Mouse (Mus musculus) layer of hippocampus, postnatal 10 days (tissue): ENCODE results near the gene Gm20388. TPM values are rescaled to one million over a fixed set of nuclear protein-coding genes. Genes with fewer than 3 reads are reported as not detected.

ENCODE experiments used
- DNase-seq, 2 experiments: peaks; one replicate each; pipeline ENCODE4 v3.0.0; 2021; ENCODE audit warnings: low spot score in 2 of 2
- total RNA-seq, 2 experiments: library from RNA; stranded (reverse); gene quantifications; 2 replicates each; pipeline ENCODE4 v1.2.3; 2021

The Gm20388 gene
- total RNA-seq, 2 experiments from 2014 or later, result not detected

DNA sequence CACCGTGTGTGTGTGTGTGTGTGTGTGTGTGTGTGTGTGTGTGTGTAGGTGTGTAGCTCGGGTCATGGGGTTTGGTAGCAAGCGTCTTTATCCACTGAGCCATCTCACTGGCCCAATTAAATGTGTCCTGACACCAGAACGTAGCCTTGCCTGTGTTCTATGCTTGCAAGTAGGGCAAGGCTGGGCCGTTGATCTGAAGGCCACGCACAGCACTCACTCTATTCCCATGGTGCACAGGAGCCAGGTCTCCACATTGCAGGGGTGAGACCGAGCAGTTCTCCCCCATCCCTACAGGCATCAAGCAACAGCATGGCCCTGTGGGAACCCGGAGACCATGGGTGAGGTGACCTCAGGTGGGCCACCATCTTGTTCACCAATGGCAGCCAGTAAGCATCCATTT is 511.6 kb downstream of the Gm20388 start:
- DNase-seq, result no peak

DNA sequence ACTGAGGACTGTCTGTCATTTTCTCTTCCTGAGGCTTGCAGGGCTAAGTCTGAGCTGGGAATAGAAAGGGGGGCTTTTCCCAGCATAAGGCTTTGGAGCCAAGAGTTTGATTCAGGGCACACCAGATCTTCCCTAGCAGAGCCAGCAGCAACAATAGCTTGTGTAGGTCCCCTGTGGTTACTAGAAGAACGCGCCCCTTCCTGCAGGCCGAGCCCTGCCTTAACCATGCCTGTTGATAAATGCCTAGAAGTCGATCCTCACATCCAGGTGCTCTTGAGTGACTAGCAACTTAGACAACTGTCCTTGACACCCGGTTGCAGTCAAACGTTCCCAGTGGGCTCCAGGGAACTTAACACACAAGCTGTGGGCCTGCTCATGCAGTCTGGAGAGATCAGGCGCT is 512.9 kb downstream of the Gm20388 start:
- no peak for DNase-seq

DNA sequence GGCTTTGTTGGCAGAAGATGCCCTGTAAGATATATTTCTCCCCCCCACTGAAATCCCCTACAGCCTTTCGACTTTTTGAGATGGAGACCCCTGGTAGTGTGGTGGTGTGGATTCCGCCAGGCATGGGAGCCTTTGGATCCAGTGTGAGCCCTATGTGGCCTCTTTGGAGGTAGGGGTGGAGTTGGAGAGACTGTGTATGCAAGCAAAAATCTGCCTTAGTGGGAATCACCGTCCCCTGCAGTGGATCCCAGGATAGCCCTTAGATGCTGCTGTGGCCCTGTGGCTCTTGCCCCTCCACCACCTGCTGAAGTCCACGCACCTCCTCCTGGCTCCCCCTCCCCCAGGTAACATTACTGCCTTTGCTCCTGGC is 514.2 kb downstream of the Gm20388 start:
- DNase-seq, result no peak

DNA sequence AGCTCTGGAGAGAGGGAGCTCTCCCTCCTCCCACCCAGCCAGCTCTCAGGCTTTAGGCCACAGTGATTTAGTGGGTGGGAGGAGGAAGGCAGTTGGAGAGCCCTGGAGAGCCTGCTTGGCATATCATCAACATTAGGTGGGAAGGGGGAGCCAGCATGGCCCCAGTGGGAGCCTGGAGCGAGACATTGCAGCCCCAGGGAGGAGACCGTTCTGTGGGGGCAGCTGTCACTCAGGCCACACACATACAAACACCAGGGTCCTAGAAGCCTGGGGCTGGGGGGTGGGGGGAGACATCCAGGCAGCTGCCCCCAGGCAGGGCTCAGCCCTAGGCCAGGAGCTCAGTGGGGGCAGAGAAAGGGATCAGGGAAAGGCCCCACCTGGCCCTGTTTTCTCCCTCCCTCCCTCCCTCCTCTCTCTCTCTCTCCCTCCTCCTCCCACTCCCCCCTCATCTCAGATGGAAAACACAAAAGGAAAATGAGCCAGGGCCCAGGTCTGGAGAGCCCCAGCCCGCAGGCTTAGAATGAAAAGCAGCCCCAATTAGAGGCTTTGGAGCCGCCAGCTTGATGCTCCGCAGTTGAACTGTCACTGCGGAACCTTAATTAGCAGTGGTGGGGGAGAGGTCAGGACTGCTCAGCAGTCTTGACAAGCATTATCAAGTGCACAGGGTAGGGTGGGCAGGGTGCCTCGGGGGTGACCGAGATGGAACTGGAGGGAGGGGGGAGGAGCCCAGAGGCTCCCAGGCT is 514.7 kb downstream of the Gm20388 start:
- DNase-seq, result no peak

DNA sequence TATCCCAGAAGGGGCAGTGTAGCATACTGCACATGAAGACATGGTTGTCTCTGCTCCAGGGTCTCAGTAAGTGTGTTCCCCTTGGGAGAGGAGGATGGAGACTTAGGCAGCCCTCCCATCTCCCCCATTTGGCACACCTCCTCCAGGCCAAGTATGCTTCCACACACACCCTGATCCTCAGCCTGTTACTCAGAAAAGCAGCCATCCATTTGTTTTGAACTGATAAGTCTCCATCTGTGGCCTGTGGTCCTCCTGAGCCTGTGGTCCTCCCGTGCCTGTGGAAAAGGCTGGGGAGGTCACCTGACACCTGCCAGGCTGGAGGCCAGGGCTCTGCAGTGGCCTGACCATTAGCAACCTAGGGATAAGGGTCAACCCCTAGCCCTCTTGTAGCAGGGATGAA is 515.5 kb downstream of the Gm20388 start:
- no peak for DNase-seq

DNA sequence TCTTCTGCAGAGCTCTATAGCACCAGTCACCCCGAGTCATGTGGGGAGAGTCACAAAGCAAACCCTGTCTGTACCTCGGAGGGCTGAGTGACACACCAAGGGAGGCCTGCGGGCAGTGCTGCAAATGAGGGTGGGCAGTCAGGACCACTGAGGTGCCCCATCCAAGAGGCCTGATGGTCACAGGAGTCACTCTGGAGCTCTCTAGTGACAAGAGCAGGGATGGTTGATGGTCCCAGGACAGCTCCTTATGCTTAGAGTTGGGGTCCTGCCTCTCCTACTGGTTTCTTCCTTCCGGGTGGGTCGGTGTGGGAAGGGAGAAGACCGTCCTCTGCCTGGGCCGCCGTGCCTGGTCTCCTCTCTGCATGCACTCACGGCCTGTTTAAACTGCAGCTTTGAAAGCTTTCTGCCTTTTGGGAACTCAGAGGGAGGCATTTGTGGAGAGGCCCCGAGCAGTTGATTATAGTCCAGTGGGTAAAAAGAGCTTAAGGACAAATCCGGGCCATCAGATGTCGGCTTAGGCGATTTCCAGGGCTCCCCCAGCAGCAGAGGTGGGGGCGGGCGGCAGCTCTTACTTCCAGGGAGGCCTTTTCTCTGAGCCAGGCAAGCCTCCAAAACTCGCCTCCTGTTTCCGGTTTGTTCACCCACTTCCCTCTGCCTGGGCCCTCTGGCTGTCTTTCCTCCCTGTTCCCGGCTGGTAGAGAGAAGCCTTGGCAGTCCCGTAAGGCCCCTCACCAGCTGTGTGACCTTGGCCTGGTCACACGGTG is 516.2 kb downstream of the Gm20388 start:
- DNase-seq, result peak; percentile 80 to 84

DNA sequence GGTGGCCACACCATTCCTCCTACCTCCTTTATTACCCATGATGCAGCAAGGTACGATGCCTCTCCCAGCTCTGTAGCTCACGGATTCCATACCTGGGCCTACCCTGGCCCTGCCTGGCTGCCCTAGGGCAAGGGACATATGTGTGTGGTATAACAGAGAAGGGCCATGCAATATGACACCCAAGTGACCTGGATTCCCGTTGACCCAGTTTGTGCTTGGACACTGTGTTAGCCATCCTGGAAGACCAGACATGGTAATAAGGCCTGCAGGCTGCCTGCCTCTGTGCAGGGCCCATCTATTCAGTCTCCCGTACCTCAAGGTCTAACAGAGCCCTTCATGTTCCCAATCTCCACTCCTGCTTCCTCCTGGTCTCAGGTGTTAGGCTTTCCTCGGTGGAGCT is 517.9 kb downstream of the Gm20388 start:
- no peak for DNase-seq

DNA sequence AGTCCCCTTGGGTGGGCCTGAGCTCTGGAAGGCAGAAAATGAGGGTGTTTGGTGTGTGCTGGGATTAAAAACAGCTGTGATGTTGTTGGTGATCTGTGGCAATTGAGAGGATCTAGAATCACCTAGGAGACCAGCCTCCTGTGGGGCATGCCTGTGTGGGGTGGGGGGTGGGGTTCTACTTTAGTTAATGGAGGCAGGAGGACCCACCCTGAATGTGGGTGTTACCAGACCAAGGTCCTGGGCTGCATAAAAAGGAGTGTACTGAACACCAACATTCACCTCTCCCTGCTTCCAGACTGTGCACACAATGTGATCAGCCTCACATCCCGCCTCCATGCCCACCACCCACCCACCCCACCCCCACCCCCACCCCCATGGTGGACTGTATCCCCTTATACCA is 518.5 kb downstream of the Gm20388 start:
- DNase-seq, result no peak

DNA sequence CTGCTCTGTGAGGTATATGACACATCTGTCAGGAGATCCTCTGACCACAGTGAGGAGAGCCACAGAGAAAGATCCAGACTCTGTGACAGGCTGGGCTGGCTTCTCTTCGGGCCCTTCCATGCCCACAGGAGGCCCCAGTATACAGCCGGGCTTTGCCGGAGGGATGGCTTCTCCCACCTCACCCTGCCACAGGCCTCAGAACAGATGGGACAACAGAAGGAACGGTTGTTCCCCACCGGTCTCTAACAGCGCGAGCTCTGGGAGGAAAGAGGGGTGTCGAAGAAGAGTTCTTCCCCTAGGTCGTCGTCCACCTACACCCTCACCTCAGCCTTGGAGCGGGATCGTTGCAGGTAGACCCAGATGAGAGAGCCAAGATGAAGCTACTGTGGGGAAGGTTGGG is 520.4 kb downstream of the Gm20388 start:
- DNase-seq, result no peak

DNA sequence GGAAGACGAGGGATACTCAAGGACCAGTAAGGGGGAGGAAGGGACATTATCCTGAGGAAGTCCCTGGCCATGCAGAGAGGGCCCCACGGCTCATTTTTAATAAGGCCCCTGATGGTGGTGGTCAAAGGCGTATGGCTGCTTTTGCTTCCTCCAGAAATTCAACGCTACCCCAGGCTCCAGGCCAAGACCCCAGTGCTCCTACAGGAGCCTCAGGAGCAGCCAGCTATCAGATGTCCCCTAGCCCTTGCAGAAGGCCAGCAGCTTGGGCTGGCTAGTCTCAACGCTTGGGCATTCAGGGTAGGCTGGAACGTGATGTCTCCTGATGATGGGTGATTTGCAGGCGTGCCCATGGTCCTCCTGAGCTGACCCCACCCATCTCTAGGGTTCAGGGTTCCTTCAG is 521.8 kb downstream of the Gm20388 start:
- DNase-seq, result no peak

DNA sequence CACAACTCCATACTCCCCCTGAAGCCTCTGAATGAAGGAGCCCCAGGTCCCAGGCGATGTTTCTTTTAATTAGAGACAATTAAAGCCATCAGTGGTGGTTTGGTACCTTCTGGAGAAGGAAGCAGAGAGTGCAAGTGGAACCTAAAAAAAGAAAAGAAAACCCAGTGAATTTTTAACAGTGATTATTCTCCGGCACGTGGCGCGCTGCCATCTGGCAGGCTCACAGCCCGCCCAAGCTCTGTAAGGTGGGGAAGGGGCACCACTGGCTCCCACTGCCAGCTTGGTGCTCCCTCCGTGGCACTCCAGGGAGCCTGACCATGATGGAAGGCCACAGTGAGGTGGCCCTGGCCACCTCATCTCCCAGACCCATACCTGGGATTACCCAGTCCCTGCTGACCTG is 522.5 kb downstream of the Gm20388 start:
- DNase-seq, result no peak

DNA sequence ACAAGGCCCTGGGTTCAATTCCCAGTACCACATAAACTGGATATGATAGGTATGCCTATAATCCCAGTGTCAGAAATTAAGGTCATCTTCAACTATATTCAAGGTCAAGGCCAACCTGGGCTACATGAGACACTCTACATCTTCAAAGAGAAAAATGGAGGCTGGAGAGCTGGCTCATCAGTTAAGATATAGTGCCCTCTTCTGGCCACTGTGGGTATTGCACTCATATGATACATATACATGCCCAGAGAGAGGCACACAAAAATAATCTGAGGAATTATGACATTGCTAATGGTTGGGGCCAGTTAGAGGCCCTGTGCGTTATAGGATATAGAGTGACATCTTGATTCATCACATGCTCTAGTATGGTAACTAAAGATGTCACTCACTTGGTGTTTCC is 523.1 kb downstream of the Gm20388 start:
- DNase-seq, result no peak

DNA sequence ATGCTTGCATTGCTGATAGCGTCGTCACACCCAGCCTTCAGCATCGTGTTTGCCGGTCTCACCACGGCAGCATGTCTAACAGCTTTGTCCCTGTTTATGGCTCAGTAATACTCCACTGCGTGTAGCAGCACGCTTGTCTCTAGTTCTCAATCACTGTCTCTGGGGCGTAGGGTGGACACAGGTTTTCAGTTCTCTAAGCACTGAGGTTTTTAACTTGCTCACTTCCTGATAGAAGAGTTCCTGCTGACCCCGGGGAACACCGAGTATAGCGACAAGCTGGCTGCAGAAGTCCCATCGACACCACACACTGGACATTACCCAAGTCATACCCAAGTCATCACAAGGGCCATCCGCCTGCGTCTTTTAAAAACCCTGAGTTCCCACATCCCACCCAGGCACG is 525.1 kb downstream of the Gm20388 start:
- DNase-seq, result no peak

DNA sequence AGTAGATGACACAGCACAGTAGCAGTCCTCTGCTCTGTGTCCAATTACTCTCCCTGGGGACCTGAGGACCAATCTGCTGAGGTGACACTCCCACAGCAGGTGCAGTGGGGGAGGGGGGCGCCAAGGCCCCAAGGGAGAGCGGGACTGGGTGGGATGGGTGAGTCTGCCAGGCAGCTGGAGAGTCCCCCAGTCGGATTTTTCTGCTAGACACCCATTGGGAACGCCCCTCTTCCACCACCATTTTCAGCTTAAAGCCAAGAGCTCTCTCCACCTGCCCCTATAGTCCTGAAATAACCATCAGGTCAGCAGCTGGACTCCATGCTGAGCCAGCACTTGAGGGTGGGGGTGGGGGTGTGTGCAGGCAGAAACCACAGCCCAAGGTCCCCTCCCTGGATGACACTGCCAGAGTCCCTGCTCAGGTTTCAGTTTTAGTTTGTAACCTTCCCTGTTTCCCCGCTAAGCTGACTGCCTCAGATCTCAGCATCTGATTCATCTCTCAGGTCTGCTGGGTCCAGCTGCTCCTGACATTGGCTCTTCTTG is 525.9 kb downstream of the Gm20388 start:
- no peak for DNase-seq

DNA sequence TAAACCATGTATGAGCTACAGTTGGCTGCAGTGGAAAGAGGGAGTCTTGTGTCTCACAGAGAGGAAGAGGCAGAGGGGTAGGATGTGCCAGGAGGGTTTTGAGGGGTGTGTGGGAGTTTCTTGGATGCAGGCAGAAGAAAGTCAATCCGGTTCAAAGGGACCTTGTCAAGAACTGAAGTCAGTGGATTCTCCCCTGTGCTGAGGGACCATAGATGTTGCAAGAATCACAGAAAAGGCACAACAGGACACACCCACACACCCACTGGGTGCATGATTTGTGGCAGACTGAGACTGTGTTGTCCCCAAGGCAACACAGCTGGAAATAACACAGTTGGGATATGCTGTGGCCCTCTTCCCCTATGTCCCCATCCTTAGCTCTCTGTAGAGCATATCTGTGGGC is 526.6 kb downstream of the Gm20388 start:
- DNase-seq, result no peak

DNA sequence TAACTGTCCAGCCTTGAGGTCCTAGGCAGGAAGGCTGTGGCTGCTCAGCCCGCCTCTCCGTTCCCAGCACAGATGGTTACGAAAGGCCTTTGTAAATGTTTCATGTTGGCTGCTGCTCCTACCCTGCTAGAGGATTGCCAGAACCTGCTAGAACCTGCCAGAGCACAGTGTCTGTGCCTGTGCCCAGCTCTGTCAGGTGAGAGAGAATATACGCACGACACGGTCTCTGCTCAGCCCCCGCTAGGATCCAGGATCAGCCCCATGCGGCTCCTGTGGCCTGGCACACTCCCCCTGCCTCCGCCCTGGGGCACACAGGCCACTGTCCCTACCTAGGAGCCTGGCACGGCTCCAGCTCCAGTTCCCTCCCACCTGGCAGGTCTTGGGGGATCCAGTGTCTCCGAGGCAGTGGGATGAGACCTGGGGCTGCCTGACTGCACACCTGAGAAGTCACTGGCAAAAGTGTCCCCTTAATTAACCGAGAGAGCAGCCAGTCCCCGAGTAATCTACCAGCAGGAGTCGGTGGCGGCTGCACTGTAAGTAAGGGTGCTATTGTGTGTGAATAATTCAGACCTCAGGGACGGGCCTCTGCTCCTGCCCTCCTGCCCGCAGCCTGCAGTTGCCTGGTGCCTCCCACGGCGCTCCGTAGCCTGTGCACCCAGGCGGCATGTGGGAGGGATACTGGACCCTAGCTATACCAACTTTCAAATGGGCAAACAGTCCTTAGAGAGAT is 527.2 kb downstream of the Gm20388 start:
- DNase-seq, result peak in 1 of 2 experiments; percentile 57

DNA sequence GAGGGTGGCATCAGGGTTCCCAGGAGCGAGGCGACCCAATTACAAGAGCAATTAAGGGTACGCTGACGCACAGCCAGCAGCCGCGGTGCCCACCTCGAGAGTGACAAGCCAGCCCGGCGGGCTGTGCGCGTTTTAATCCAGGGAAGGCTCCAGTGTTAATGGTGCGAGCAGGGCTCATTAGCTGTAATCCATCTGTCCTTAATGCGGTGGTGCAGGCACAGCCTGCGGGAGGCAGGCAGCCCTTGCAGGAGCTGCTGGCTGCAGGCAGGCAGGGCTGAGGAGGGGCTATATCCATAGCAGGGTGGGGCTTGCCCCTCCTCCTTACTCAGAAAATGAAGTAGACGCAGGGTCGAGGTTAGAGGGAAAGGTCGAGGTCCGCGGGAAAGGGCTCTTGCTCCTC is 528.7 kb downstream of the Gm20388 start:
- peak; percentile 64 to 71 for DNase-seq

DNA sequence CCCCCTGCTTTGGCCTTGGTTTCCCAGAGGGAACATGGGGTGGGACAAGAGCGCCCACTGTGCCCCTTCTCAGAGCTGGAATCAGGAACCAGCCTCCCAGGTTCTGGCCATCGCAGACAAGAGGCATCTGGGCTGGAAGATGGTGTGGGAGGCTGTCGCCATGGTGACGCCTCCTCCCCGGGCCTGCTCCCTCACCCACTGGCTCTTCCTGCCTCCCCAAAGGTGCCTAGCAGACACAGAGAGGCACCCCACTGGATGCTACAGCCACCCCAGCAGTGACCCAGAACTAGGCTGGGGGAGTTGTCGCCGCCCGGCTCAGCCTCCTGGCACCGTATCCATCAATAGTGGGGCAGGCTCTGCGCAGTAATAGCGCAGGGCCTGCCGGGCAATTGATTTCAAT is 530.1 kb downstream of the Gm20388 start:
- DNase-seq, result no peak

DNA sequence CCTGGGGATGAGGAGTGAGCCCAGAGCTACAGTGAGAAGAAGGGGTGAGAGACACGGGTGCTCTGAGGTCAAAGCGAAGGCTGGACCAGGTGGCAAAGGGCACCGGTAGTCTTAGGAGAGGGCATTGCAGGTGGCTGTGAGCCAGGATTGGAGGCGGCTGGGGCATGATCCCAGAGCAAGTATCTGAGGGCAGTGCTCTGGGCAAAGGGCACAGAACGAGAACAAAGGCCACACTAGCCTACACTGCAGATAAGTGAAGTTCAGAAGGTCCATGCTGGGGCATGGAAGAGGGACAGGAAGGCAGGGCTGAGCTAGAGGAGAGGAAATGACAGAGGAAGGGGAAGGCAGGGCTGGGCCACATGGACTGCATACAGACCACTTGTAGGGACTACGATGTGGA is 531.0 kb downstream of the Gm20388 start:
- DNase-seq, result no peak

DNA sequence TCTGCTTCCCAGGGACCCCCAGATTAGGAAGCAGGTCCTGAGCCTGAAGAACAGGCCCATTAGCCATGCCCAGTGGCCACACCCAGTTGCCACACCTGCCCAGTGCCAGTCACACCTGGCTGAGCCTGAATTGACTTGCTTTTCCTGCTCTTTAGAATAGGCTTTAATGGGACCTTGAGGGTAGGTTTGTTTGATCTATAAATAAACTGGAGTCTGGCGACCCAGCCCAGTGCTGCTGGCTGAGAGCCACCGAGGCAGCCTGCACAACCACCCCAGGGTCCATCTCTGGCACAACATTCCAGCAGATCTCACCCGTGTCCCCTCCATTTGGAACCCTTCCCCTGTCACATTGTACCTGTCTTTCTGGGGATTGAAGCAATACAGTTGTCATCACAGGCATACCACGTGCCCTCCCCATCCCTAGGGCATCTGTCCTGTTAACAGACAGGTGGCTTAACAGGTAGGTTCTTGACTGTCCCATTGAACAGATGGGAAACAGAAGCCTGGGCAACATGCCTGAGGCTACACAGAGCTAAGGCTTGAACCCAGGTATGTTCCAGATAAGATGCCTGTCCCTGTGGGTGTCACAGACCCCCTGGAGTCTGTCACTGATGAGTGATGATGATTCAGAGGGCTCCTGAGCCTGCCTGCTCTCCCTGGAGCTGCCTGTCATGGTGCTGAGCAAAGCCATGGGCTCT is 531.8 kb downstream of the Gm20388 start:
- no peak for DNase-seq

DNA sequence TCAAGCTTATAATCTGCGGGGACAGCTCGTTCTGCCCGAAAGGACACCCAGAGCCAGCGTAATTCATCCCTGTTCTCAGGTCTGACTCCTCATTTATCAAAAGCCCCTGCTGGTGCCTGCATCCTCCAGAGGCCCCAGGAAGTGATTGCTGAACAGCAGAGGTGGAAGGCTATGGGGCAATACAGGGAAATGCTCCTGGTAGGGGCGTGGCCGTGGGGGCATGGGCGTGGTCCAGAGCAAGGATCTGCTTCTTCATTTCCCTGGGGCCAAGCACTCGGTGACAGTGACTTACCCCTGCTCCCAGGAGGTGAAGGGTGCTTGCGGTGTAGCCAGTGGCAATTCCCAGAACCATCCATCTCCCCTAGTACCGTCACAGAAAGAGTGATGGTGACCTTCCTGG is 534.6 kb downstream of the Gm20388 start:
- no peak for DNase-seq
